Mouse (Mus musculus): ENCODE data around the gene Ccdc146. TPM values are rescaled to one million over a fixed set of nuclear protein-coding genes. Genes with fewer than 3 reads are reported as not detected.
"Not testable (repeated sequence)": the region's sequence is repeated elsewhere in the genome, so short reads cannot be mapped to it uniquely, and the experiment has no call there.

The Ccdc146 gene
- polyA plus RNA-seq, 1 experiment from 2014 or later, result 0.36 TPM

GRCm38 (mm10) chr5:21299076-21299755 lies 125.3 kb downstream of the Ccdc146 start:
- Histone ChIP-seq H3K27me3 (ENCODE audit: control insufficient read depth, insufficient read depth, low read length) (no peaks in the 10 kb centered on the region), H3K27ac (replicated peaks; ENCODE audit: low read depth, low read length) (no peak overlapping the region), H3K36me3 (ENCODE audit: control insufficient read depth, insufficient read depth, low read length) (no peaks in the 10 kb centered on the region), H3K9ac (replicated peaks; ENCODE audit: low read length) (no peak overlapping the region), H3K4me1 (ENCODE audit: control insufficient read depth, insufficient read depth, low read length) (no peaks in the 10 kb centered on the region), H3K4me2 (ENCODE audit: low read length) (no peak overlapping the region), H3K4me3 (replicated peaks; ENCODE audit: low read depth, low read length) (no peak overlapping the region), H3K9me3 (ENCODE audit: control insufficient read depth, low read length) (no peaks in the 10 kb centered on the region)
- 85% methylated on average over 21 of the region's 21 CpGs for WGBS
- ATAC-seq (ENCODE audit: low FRiP score, low TSS enrichment), result 0 out of 2 replicates have a peak, but pooled peaks have one; percentile 20
- DNase-seq, result no peak

- WGBS, result 89% methylated on average over 8 of the region's 8 CpGs
- Histone ChIP-seq H3K27ac (replicated peaks; ENCODE audit: low read depth, low read length) (no peak overlapping the region), H3K9me3 (ENCODE audit: control insufficient read depth, low read length) (no peaks in the 10 kb centered on the region), H3K36me3 (ENCODE audit: control insufficient read depth, insufficient read depth, low read length) (no peaks in the 10 kb centered on the region), H3K4me2 (ENCODE audit: low read length) (no peak overlapping the region), H3K27me3 (ENCODE audit: control insufficient read depth, insufficient read depth, low read length) (no peaks in the 10 kb centered on the region), H3K4me3 (replicated peaks; ENCODE audit: low read depth, low read length) (no peak overlapping the region), H3K9ac (replicated peaks; ENCODE audit: low read length) (no peak overlapping the region), H3K4me1 (ENCODE audit: control insufficient read depth, insufficient read depth, low read length) (no peaks in the 10 kb centered on the region)
- ATAC-seq (ENCODE audit: low FRiP score, low TSS enrichment), result no peak
- no peak for DNase-seq
Observed at GRCm38 (mm10) chr5:21295683-21296082, 128.8 kb downstream of the Ccdc146 start.

- Histone ChIP-seq H3K36me3 (ENCODE audit: control insufficient read depth, insufficient read depth, low read length) (no peaks in the 10 kb centered on the region), H3K27me3 (ENCODE audit: control insufficient read depth, insufficient read depth, low read length) (no peaks in the 10 kb centered on the region), H3K4me2 (ENCODE audit: low read length) (no peak overlapping the region), H3K27ac (replicated peaks; ENCODE audit: low read depth, low read length) (no peak overlapping the region), H3K4me1 (ENCODE audit: control insufficient read depth, insufficient read depth, low read length) (no peaks in the 10 kb centered on the region), H3K4me3 (replicated peaks; ENCODE audit: low read depth, low read length) (no peak overlapping the region), H3K9ac (replicated peaks; ENCODE audit: low read length) (no peak overlapping the region), H3K9me3 (ENCODE audit: control insufficient read depth, low read length) (no peaks in the 10 kb centered on the region)
- no peak for ATAC-seq (ENCODE audit: low FRiP score, low TSS enrichment)
- WGBS, result 89% methylated on average over 8 of the region's 8 CpGs
- no peak for DNase-seq
Observed at GRCm38 (mm10) chr5:21290594-21290993, 133.9 kb downstream of the Ccdc146 start.

GRCm38 (mm10) chr5:21288658-21289435 lies 135.6 kb downstream of the Ccdc146 start:
- ATAC-seq (ENCODE audit: low FRiP score, low TSS enrichment), result no peak
- Histone ChIP-seq H3K9ac (replicated peaks; ENCODE audit: low read length) (no peak overlapping the region), H3K4me2 (ENCODE audit: low read length) (no peak overlapping the region)

DNA sequence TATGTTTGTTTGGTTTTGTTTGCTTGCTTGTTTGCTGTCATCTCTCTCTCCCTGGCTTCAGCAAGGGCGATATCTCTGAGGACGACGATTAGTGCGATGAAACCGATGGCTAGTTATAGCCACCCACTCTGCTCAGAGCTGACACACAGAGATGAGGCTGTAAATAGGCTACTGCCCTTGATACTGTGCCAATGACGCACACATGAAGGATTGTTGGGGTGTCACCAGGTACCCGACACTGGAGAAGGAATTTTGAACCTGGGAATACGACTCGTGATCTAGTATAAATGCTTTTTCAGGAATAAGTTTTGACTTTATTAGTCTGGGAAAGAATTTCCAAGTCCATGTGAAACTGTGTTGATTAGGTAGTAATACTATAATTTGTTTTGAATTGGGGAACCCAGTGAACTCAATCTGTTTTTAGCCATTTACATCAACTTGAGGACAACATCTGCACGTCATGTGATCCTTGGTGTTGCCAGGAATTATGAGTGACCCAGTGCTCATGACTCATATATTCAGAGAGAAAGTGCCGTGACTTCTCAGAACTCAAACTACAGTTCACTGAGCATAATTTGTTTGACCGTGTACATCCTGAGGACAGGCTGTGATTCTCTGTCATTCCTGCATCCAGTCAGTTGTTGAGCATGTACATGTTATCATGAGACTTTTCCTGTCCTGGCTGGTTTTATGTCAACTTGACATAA lies 141.0 kb downstream of the Ccdc146 start:
- WGBS, result 93% methylated on average over 12 of the region's 12 CpGs

More at GRCm38 (mm10) chr5:21288658-21289435, 135.6 kb downstream of the Ccdc146 start:
- 88% methylated on average over 7 of the region's 7 CpGs for WGBS
- Histone ChIP-seq H3K36me3 (ENCODE audit: control insufficient read depth, insufficient read depth, low read length) (no peaks in the 10 kb centered on the region), H3K27me3 (ENCODE audit: control insufficient read depth, insufficient read depth, low read length) (no peaks in the 10 kb centered on the region), H3K4me3 (replicated peaks; ENCODE audit: low read depth, low read length) (no peak overlapping the region), H3K27ac (replicated peaks; ENCODE audit: low read depth, low read length) (no peak overlapping the region), H3K9me3 (ENCODE audit: control insufficient read depth, low read length) (no peaks in the 10 kb centered on the region), H3K4me1 (ENCODE audit: control insufficient read depth, insufficient read depth, low read length) (no peaks in the 10 kb centered on the region)
- no peak for DNase-seq

DNA sequence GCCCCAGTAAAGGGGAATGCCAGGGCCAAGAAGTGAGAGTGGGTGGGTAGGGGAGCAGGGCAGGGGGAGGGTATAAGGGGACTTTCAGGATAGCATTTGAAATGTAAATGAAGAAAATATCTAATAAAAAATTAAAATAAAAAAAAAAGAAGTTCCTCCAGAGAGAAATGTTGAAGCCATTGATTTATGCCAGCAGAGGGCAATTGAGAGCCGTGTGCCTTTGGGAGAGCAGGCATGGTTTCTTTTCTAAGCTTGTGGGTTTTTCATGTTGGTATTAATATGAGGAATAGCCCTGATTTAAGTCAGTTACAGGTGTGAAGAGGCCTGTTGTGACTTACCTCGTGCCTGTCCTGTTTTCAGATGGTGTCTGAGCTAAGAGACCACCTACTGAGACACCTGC lies 146.8 kb downstream of the Ccdc146 start:
- H3K4me2 ChIP-seq (ENCODE audit: low read length); H3K4me3 ChIP-seq (replicated peaks; ENCODE audit: low read depth, low read length); ATAC-seq (ENCODE audit: low FRiP score, low TSS enrichment); DNase-seq; H3K27me3 ChIP-seq (ENCODE audit: control insufficient read depth, insufficient read depth, low read length); H3K36me3 ChIP-seq (ENCODE audit: control insufficient read depth, insufficient read depth, low read length); H3K9me3 ChIP-seq (ENCODE audit: control insufficient read depth, low read length); H3K9ac ChIP-seq (replicated peaks; ENCODE audit: low read length); H3K4me1 ChIP-seq (ENCODE audit: control insufficient read depth, insufficient read depth, low read length); H3K27ac ChIP-seq (replicated peaks; ENCODE audit: low read depth, low read length): not testable (repeated sequence)
- WGBS, result 58% methylated on average over 2 of the region's 2 CpGs

More for the DNA sequence above, 141.0 kb downstream of the Ccdc146 start:
- Histone ChIP-seq H3K27ac (replicated peaks; ENCODE audit: low read depth, low read length) (no peak overlapping the region), H3K27me3 (ENCODE audit: control insufficient read depth, insufficient read depth, low read length) (no peaks in the 10 kb centered on the region), H3K9me3 (ENCODE audit: control insufficient read depth, low read length) (no peaks in the 10 kb centered on the region), H3K4me1 (ENCODE audit: control insufficient read depth, insufficient read depth, low read length) (no peaks in the 10 kb centered on the region), H3K4me3 (replicated peaks; ENCODE audit: low read depth, low read length) (no peak overlapping the region), H3K36me3 (ENCODE audit: control insufficient read depth, insufficient read depth, low read length) (no peaks in the 10 kb centered on the region), H3K4me2 (ENCODE audit: low read length) (no peak overlapping the region), H3K9ac (replicated peaks; ENCODE audit: low read length) (no peak overlapping the region)
- ATAC-seq (ENCODE audit: low FRiP score, low TSS enrichment) (no peak), DNase-seq (no peak)

DNA sequence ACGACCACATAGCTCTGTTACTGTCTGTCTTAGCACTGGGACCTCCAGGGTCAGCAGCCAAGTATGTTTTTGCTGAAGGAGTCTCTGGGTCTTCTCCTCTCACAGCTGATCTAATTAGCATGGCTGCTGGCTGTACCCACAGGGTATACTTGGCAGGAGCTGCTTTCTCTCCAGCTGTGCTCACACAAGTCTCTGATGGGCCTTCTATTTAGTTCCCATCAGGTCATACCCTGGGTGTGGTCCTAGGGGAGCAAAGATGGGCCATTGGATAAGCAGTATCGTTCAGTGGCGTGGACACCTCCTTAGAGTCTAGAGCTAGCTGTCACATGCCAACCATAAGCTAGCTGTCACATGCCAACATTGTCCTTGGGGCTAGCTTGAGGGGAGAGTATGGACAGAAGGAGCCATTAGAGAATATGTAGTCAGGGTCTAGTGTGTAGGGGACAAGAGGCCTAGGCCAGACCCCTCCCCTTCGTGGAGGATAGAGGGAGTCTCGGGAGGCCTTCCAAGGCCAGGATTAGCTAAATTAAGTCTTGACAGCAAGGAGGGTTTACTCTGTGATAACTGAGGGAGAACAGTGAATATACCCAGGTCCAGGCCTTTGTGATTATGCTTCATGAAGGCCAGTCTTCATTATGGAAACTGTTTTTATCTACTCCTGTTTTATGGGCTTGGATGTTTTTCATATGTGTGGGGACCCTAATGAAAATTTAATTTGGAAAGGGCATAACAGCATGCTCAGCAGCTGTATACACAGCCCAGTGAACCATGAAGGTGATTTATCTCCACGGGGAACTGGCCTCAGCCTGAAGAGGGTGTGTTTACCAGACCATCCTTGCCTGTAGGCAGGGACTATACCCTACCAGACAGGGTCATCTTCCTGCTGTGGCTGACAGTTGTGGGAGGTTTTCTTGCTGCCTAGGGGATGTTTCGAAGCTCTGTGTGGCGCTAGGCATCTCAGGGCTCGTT lies 152.8 kb downstream of the Ccdc146 start:
- Histone ChIP-seq H3K4me2 (ENCODE audit: low read length) (no peak overlapping the region), H3K9me3 (ENCODE audit: control insufficient read depth, low read length) (no peaks in the 10 kb centered on the region), H3K4me3 (replicated peaks; ENCODE audit: low read depth, low read length) (no peak overlapping the region), H3K27me3 (ENCODE audit: control insufficient read depth, insufficient read depth, low read length) (no peaks in the 10 kb centered on the region), H3K9ac (replicated peaks; ENCODE audit: low read length) (no peak overlapping the region), H3K27ac (replicated peaks; ENCODE audit: low read depth, low read length) (no peak overlapping the region), H3K36me3 (ENCODE audit: control insufficient read depth, insufficient read depth, low read length) (no peaks in the 10 kb centered on the region), H3K4me1 (ENCODE audit: control insufficient read depth, insufficient read depth, low read length) (no peaks in the 10 kb centered on the region)
- ATAC-seq (ENCODE audit: low FRiP score, low TSS enrichment) (peak; percentile 53), DNase-seq (no peak)
- 26% methylated on average over 9 of the region's 9 CpGs for WGBS

GRCm38 (mm10) chr5:21270756-21271155 lies 153.7 kb downstream of the Ccdc146 start:
- WGBS, result 88% methylated on average over 4 of the region's 4 CpGs
- H3K4me3 ChIP-seq (replicated peaks; ENCODE audit: low read depth, low read length), result no peak overlapping the region
- H3K27ac ChIP-seq (replicated peaks; ENCODE audit: low read depth, low read length), result no peak overlapping the region
- ATAC-seq (ENCODE audit: low FRiP score, low TSS enrichment) (no peak), DNase-seq (no peak)
- H3K4me2 ChIP-seq (ENCODE audit: low read length), result no peak overlapping the region
- H3K27me3 ChIP-seq (ENCODE audit: control insufficient read depth, insufficient read depth, low read length), result no peaks in the 10 kb centered on the region
- H3K36me3 ChIP-seq (ENCODE audit: control insufficient read depth, insufficient read depth, low read length), result no peaks in the 10 kb centered on the region
- H3K9me3 ChIP-seq (ENCODE audit: control insufficient read depth, low read length), result no peaks in the 10 kb centered on the region
- no peaks in the 10 kb centered on the region for H3K4me1 ChIP-seq (ENCODE audit: control insufficient read depth, insufficient read depth, low read length)
- no peak overlapping the region for H3K9ac ChIP-seq (replicated peaks; ENCODE audit: low read length)

All from midbrain, embryonic 14.5 days (tissue).